Mouse (Mus musculus): Measurements from ENCODE around the gene Isg20l2. TPM values are rescaled to one million over a fixed set of nuclear protein-coding genes. Genes with fewer than 3 reads are reported as not detected.

The Isg20l2 gene
- polyA plus RNA-seq, 1 experiment from 2014 or later: 16.1 TPM

- no peak for ATAC-seq (ENCODE audit: low read depth)
- Histone ChIP-seq H3K4me1 (ENCODE audit: control insufficient read depth, insufficient read depth, low read length) (peaks cover 38% of the 10 kb centered on the region), H3K27me3 (ENCODE audit: control insufficient read depth, insufficient read depth, low read length) (no peaks in the 10 kb centered on the region), H3K9ac (replicated peaks; ENCODE audit: low read depth, low read length) (peak overlapping the region; percentile 32), H3K4me3 (ENCODE audit: low read depth, low read length) (no peak overlapping the region), H3K36me3 (ENCODE audit: control insufficient read depth, insufficient read depth, low read length) (no peaks in the 10 kb centered on the region), H3K27ac (ENCODE audit: low read depth, low read length) (peak overlapping the region; percentile 64), H3K9me3 (ENCODE audit: control insufficient read depth, low read length) (no peaks in the 10 kb centered on the region), H3K4me2 (ENCODE audit: low read depth, low read length) (peak overlapping the region; percentile 3; the same call in 1 of the 2 replicates)
- 5% methylated on average over 13 of the region's 13 CpGs for WGBS
Observed at GRCm38 (mm10) chr3:87982836-87983601, 52.9 kb downstream of the Isg20l2 start.

DNA sequence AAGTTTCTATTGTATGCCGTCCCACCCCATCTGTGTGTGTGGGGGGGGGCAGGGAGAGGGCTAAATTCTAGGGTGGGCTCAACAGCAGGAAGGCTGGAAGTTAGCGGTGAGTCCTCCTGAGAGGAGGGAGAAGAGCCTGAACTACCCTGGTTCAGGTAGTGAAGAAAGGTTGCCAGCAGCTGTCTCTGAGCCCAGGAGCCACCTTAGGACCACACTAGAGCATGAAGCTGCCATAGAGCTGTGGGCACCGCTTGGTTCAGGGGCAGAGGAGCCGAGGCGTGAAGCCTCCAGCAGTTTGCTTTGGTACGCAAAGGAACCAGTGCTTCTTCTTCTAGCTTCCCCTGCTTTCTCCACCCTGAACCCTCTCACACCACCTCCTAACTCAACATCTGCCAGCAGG is 53.5 kb downstream of the Isg20l2 start:
- 55% methylated on average over 6 of the region's 6 CpGs for WGBS
- ATAC-seq (ENCODE audit: low read depth): no peak
- no peaks in the 10 kb centered on the region for H3K27me3 ChIP-seq (ENCODE audit: control insufficient read depth, insufficient read depth, low read length)
- H3K9me3 ChIP-seq (ENCODE audit: control insufficient read depth, low read length): no peaks in the 10 kb centered on the region
- H3K4me2 ChIP-seq (ENCODE audit: low read depth, low read length): no peak overlapping the region; the same call in 1 of the 2 replicates
- no peaks in the 10 kb centered on the region for H3K36me3 ChIP-seq (ENCODE audit: control insufficient read depth, insufficient read depth, low read length)
- no peak overlapping the region for H3K4me3 ChIP-seq (ENCODE audit: low read depth, low read length)
- 0 out of 2 replicates have a peak overlapping the region, but pooled peaks have one; percentile 10 for H3K27ac ChIP-seq (ENCODE audit: low read depth, low read length)
- H3K4me1 ChIP-seq (ENCODE audit: control insufficient read depth, insufficient read depth, low read length): peaks cover 40% of the 10 kb centered on the region
- H3K9ac ChIP-seq (replicated peaks; ENCODE audit: low read depth, low read length): no peak overlapping the region

- Histone ChIP-seq H3K9me3 (ENCODE audit: control insufficient read depth, low read length) (no peaks in the 10 kb centered on the region), H3K27ac (ENCODE audit: low read depth, low read length) (no peak overlapping the region), H3K4me3 (ENCODE audit: low read depth, low read length) (no peak overlapping the region), H3K27me3 (ENCODE audit: control insufficient read depth, insufficient read depth, low read length) (no peaks in the 10 kb centered on the region), H3K4me2 (ENCODE audit: low read depth, low read length) (no peak overlapping the region), H3K36me3 (ENCODE audit: control insufficient read depth, insufficient read depth, low read length) (no peaks in the 10 kb centered on the region), H3K4me1 (ENCODE audit: control insufficient read depth, insufficient read depth, low read length) (peaks cover 40% of the 10 kb centered on the region), H3K9ac (replicated peaks; ENCODE audit: low read depth, low read length) (no peak overlapping the region)
- no peak for ATAC-seq (ENCODE audit: low read depth)
- WGBS: 17% methylated on average over 3 of the region's 3 CpGs
Observed at GRCm38 (mm10) chr3:87984094-87984493, 54.0 kb downstream of the Isg20l2 start.

DNA sequence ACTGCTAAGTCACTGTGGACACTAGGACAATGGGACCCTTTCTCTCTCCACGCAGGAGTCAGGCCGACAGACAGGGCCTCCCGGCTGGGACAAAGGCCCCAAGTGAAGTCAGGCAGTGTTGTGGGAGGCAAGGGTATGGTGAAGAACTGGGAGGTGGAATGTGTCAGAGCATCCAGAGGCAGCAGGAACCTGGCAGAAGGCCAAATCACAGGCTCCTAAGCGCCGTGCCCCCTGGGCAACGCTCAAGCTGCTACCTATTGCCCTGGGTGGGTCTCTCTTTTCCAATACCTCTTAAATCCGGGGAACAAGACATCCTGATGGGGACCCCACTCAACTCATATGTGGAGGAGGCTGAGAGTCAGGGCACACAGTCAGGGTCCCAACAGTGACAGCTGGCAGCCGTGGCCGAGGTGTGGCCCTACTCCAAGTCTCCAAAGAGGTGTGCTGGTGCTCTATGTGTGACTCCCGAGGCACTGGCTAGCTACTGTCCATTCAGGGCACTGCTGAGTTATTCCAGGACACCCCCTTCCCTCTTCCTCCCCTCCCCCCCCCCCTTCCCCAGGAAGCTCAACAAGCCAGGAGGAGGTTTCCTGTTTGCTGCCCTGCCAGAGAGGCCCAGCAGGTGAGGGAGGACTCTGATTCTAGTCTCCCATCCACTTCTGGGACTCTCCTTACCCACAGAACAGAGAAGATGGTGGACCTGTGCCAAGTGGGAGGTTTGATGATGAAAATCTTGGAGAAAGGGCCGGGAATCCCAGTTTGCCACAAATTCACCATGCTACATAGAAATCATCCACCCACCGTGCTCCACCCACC is 55.6 kb downstream of the Isg20l2 start:
- H3K4me2 ChIP-seq (ENCODE audit: low read depth, low read length): no peak overlapping the region
- no peak overlapping the region for H3K9ac ChIP-seq (replicated peaks; ENCODE audit: low read depth, low read length)
- WGBS: 27% methylated on average over 12 of the region's 12 CpGs
- peak overlapping the region; percentile 53; the same call in 1 of the 2 replicates for H3K27ac ChIP-seq (ENCODE audit: low read depth, low read length)
- ATAC-seq (ENCODE audit: low read depth): 0 out of 2 replicates have a peak, but pooled peaks have one; percentile 3
- no peaks in the 10 kb centered on the region for H3K27me3 ChIP-seq (ENCODE audit: control insufficient read depth, insufficient read depth, low read length)
- peaks cover 40% of the 10 kb centered on the region for H3K4me1 ChIP-seq (ENCODE audit: control insufficient read depth, insufficient read depth, low read length)
- H3K36me3 ChIP-seq (ENCODE audit: control insufficient read depth, insufficient read depth, low read length): no peaks in the 10 kb centered on the region
- H3K4me3 ChIP-seq (ENCODE audit: low read depth, low read length): no peak overlapping the region
- no peaks in the 10 kb centered on the region for H3K9me3 ChIP-seq (ENCODE audit: control insufficient read depth, low read length)

GRCm38 (mm10) chr3:87986868-87987267 is 56.8 kb downstream of the Isg20l2 start:
- H3K27ac ChIP-seq (ENCODE audit: low read depth, low read length): peak overlapping the region; percentile 66; the same call in 1 of the 2 replicates
- H3K4me1 ChIP-seq (ENCODE audit: control insufficient read depth, insufficient read depth, low read length): peaks cover 38% of the 10 kb centered on the region
- H3K36me3 ChIP-seq (ENCODE audit: control insufficient read depth, insufficient read depth, low read length): no peaks in the 10 kb centered on the region
- ATAC-seq (ENCODE audit: low read depth): peak; percentile 83
- under 1% methylated on average over 17 of the region's 17 CpGs for WGBS
- H3K9ac ChIP-seq (replicated peaks; ENCODE audit: low read depth, low read length): 0 out of 2 replicates have a peak overlapping the region, but pooled peaks have one; percentile 17
- peak overlapping the region; percentile 31 for H3K4me3 ChIP-seq (ENCODE audit: low read depth, low read length)
- H3K9me3 ChIP-seq (ENCODE audit: control insufficient read depth, low read length): no peaks in the 10 kb centered on the region
- H3K27me3 ChIP-seq (ENCODE audit: control insufficient read depth, insufficient read depth, low read length): no peaks in the 10 kb centered on the region
- H3K4me2 ChIP-seq (ENCODE audit: low read depth, low read length): peak overlapping the region; percentile 56

GRCm38 (mm10) chr3:87987633-87988032 is 57.5 kb downstream of the Isg20l2 start:
- peaks cover 31% of the 10 kb centered on the region for H3K4me1 ChIP-seq (ENCODE audit: control insufficient read depth, insufficient read depth, low read length)
- H3K4me3 ChIP-seq (ENCODE audit: low read depth, low read length): peak overlapping the region; percentile 31
- H3K9me3 ChIP-seq (ENCODE audit: control insufficient read depth, low read length): no peaks in the 10 kb centered on the region
- H3K27me3 ChIP-seq (ENCODE audit: control insufficient read depth, insufficient read depth, low read length): no peaks in the 10 kb centered on the region
- peak overlapping the region; percentile 49 for H3K9ac ChIP-seq (replicated peaks; ENCODE audit: low read depth, low read length)
- H3K36me3 ChIP-seq (ENCODE audit: control insufficient read depth, insufficient read depth, low read length): no peaks in the 10 kb centered on the region
- under 1% methylated on average over 15 of the region's 15 CpGs for WGBS
- peak; percentile 68 for ATAC-seq (ENCODE audit: low read depth)
- peak overlapping the region; percentile 66; the same call in 1 of the 2 replicates for H3K27ac ChIP-seq (ENCODE audit: low read depth, low read length)
- H3K4me2 ChIP-seq (ENCODE audit: low read depth, low read length): peak overlapping the region; percentile 56

DNA sequence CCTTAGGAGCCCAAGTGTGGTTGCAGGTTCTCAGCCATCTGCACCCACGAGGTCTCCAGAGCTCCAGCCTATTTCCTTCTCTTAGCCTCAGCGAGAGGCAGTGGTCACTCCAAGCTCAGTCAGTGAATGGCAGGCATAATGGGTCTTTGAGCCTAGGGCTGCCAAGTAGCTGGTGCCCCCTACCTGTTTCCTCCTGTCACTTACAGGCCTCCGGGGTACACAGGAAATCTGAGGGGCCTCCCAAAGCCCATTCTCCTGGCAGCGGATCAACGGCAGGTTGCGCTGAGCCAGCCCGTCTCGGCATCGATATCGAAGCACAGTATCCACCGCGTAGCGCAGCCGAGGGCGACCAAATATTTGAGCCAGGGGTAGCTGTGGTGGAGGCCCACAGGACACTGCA is 58.0 kb downstream of the Isg20l2 start:
- Histone ChIP-seq H3K9me3 (ENCODE audit: control insufficient read depth, low read length) (no peaks in the 10 kb centered on the region), H3K9ac (replicated peaks; ENCODE audit: low read depth, low read length) (peak overlapping the region; percentile 49), H3K36me3 (ENCODE audit: control insufficient read depth, insufficient read depth, low read length) (no peaks in the 10 kb centered on the region), H3K4me2 (ENCODE audit: low read depth, low read length) (peak overlapping the region; percentile 56), H3K27ac (ENCODE audit: low read depth, low read length) (peak overlapping the region; percentile 58; the same call in 1 of the 2 replicates), H3K27me3 (ENCODE audit: control insufficient read depth, insufficient read depth, low read length) (no peaks in the 10 kb centered on the region; the same call in 1 of the 2 replicates), H3K4me1 (ENCODE audit: control insufficient read depth, insufficient read depth, low read length) (peaks cover 29% of the 10 kb centered on the region), H3K4me3 (ENCODE audit: low read depth, low read length) (peak overlapping the region; percentile 31)
- 10% methylated on average over 15 of the region's 15 CpGs for WGBS
- no peak for ATAC-seq (ENCODE audit: low read depth)

DNA sequence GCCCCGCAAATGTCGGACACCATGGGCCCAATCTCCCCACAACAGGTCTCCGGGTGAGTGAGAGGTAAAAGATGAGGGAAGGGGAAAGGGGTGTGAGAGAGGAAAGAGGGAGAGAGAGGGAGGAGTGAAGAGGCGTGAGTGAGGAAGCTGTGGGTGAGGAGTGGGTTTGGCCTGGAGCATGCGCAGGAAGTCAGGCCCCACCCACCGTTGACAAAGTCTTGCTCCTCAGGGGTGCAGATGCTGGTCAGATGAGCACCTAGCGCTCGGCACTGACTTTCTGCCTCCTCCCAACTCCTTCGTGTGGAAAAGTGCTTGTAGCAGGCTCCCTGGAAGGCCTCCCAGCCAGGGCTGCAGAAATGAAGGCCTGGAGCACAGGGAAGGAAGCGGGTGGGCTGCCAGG is 59.8 kb downstream of the Isg20l2 start:
- no peak for ATAC-seq (ENCODE audit: low read depth)

More for the DNA sequence above, 59.8 kb downstream of the Isg20l2 start:
- Histone ChIP-seq H3K27ac (ENCODE audit: low read depth, low read length) (no peak overlapping the region), H3K9me3 (ENCODE audit: control insufficient read depth, low read length) (no peaks in the 10 kb centered on the region), H3K27me3 (ENCODE audit: control insufficient read depth, insufficient read depth, low read length) (peaks cover 11% of the 10 kb centered on the region), H3K4me2 (ENCODE audit: low read depth, low read length) (no peak overlapping the region), H3K36me3 (ENCODE audit: control insufficient read depth, insufficient read depth, low read length) (no peaks in the 10 kb centered on the region), H3K9ac (replicated peaks; ENCODE audit: low read depth, low read length) (no peak overlapping the region), H3K4me1 (ENCODE audit: control insufficient read depth, insufficient read depth, low read length) (peaks cover 14% of the 10 kb centered on the region; the same call in 1 of the 2 replicates), H3K4me3 (ENCODE audit: low read depth, low read length) (no peak overlapping the region)
- 41% methylated on average over 10 of the region's 10 CpGs for WGBS

Measured in neural tube, embryonic 14.5 days (tissue).